Mouse (Mus musculus): ENCODE measurements at regions not wholly inside any gene's neighbourhood (a gene's known extent, or its start where the extent isn't known, plus 50 kb on each side); places are given as distances from the start of the nearest gene placed in this dataset.

GRCm38 (mm10) chr6:51039486-51040180 lies 385.4 kb upstream of the Npvf start:
- peaks cover 21% of the 10 kb centered on the region for H3K4me1 ChIP-seq (ENCODE audit: insufficient read depth, low read length)
- peak; percentile 21; the same call in 1 of the 2 replicates for ATAC-seq (ENCODE audit: low FRiP score, low TSS enrichment)
- peak overlapping the region; percentile 44 for H3K4me2 ChIP-seq (replicated peaks; ENCODE audit: low read depth, low read length)
- peak overlapping the region; percentile 12; the same call in 1 of the 2 replicates for H3K4me3 ChIP-seq (ENCODE audit: low read length)
- H3K36me3 ChIP-seq (ENCODE audit: insufficient read depth, low read length) = no peaks in the 10 kb centered on the region
- no peaks in the 10 kb centered on the region for H3K9me3 ChIP-seq (ENCODE audit: low read length)
- WGBS = 20% methylated on average over 20 of the region's 20 CpGs
- H3K27me3 ChIP-seq (ENCODE audit: insufficient read depth, low read length) = no peaks in the 10 kb centered on the region
- peak overlapping the region; percentile 66 for H3K27ac ChIP-seq (ENCODE audit: low read length)
- 0 out of 2 replicates have a peak overlapping the region, but pooled peaks have one; percentile 11 for H3K9ac ChIP-seq (replicated peaks; ENCODE audit: low read length)

- no peak overlapping the region for H3K4me2 ChIP-seq (replicated peaks; ENCODE audit: low read depth, low read length)
- 87% methylated on average over 7 of the region's 7 CpGs for WGBS
- H3K9ac ChIP-seq (replicated peaks; ENCODE audit: low read length) = no peak overlapping the region
- H3K27me3 ChIP-seq (ENCODE audit: insufficient read depth, low read length) = no peaks in the 10 kb centered on the region
- no peak for ATAC-seq (ENCODE audit: low FRiP score, low TSS enrichment)
- H3K4me3 ChIP-seq (ENCODE audit: low read length) = no peak overlapping the region
- peaks cover 7% of the 10 kb centered on the region for H3K4me1 ChIP-seq (ENCODE audit: insufficient read depth, low read length)
- no peak overlapping the region for H3K27ac ChIP-seq (ENCODE audit: low read length)
- H3K9me3 ChIP-seq (ENCODE audit: low read length) = no peaks in the 10 kb centered on the region
- H3K36me3 ChIP-seq (ENCODE audit: insufficient read depth, low read length) = no peaks in the 10 kb centered on the region
Measured at GRCm38 (mm10) chr6:51043970-51044369, 388.5 kb upstream of the Nfe2l3 start.

- Histone ChIP-seq H3K4me1 (ENCODE audit: insufficient read depth, low read length) (no peaks in the 10 kb centered on the region; the same call in 1 of the 2 replicates), H3K9ac (replicated peaks; ENCODE audit: low read length) (no peak overlapping the region), H3K27ac (ENCODE audit: low read length) (no peak overlapping the region), H3K9me3 (ENCODE audit: low read length) (no peaks in the 10 kb centered on the region), H3K4me2 (replicated peaks; ENCODE audit: low read depth, low read length) (no peak overlapping the region), H3K27me3 (ENCODE audit: insufficient read depth, low read length) (no peaks in the 10 kb centered on the region), H3K36me3 (ENCODE audit: insufficient read depth, low read length) (no peaks in the 10 kb centered on the region), H3K4me3 (ENCODE audit: low read length) (no peak overlapping the region)
- peak; percentile 51; the same call in 1 of the 2 replicates for ATAC-seq (ENCODE audit: low FRiP score, low TSS enrichment)
- WGBS = 61% methylated on average over 14 of the region's 14 CpGs
Measured at GRCm38 (mm10) chr6:51044873-51045272, 387.6 kb upstream of the Nfe2l3 start.

- Histone ChIP-seq H3K4me1 (ENCODE audit: insufficient read depth, low read length) (0 out of 2 replicates have a peak, but pooled peaks cover 3% of the 10 kb centered on the region), H3K27ac (ENCODE audit: low read length) (no peak overlapping the region), H3K9ac (replicated peaks; ENCODE audit: low read length) (no peak overlapping the region), H3K4me2 (replicated peaks; ENCODE audit: low read depth, low read length) (no peak overlapping the region), H3K4me3 (ENCODE audit: low read length) (no peak overlapping the region), H3K27me3 (ENCODE audit: insufficient read depth, low read length) (no peaks in the 10 kb centered on the region), H3K9me3 (ENCODE audit: low read length) (no peaks in the 10 kb centered on the region), H3K36me3 (ENCODE audit: insufficient read depth, low read length) (no peaks in the 10 kb centered on the region)
- 45% methylated on average over 5 of the region's 5 CpGs for WGBS
- no peak for ATAC-seq (ENCODE audit: low FRiP score, low TSS enrichment)
Measured at GRCm38 (mm10) chr6:51052451-51052921, 380.0 kb upstream of the Nfe2l3 start.

- no peak for ATAC-seq (ENCODE audit: low FRiP score, low TSS enrichment)
- no peak overlapping the region for H3K27ac ChIP-seq (ENCODE audit: low read length)
- 68% methylated on average over 7 of the region's 7 CpGs for WGBS
- no peak overlapping the region for H3K9ac ChIP-seq (replicated peaks; ENCODE audit: low read length)
- H3K4me1 ChIP-seq (ENCODE audit: insufficient read depth, low read length) = peaks cover 15% of the 10 kb centered on the region
- H3K36me3 ChIP-seq (ENCODE audit: insufficient read depth, low read length) = no peaks in the 10 kb centered on the region
- no peaks in the 10 kb centered on the region for H3K9me3 ChIP-seq (ENCODE audit: low read length)
- H3K27me3 ChIP-seq (ENCODE audit: insufficient read depth, low read length) = no peaks in the 10 kb centered on the region
- H3K4me3 ChIP-seq (ENCODE audit: low read length) = no peak overlapping the region
- no peak overlapping the region for H3K4me2 ChIP-seq (replicated peaks; ENCODE audit: low read depth, low read length)
Measured at GRCm38 (mm10) chr6:51057229-51057628, 375.2 kb upstream of the Nfe2l3 start.

GRCm38 (mm10) chr6:51059923-51060847 lies 372.3 kb upstream of the Nfe2l3 start:
- peak overlapping the region; percentile 39; the same call in 1 of the 2 replicates for H3K9ac ChIP-seq (replicated peaks; ENCODE audit: low read length)
- H3K27me3 ChIP-seq (ENCODE audit: insufficient read depth, low read length) = no peaks in the 10 kb centered on the region
- 60% methylated on average over 7 of the region's 7 CpGs for WGBS
- peaks cover 12% of the 10 kb centered on the region for H3K4me1 ChIP-seq (ENCODE audit: insufficient read depth, low read length)
- no peaks in the 10 kb centered on the region for H3K36me3 ChIP-seq (ENCODE audit: insufficient read depth, low read length)
- no peaks in the 10 kb centered on the region for H3K9me3 ChIP-seq (ENCODE audit: low read length)
- H3K4me2 ChIP-seq (replicated peaks; ENCODE audit: low read depth, low read length) = no peak overlapping the region; the same call in 1 of the 2 replicates
- peak overlapping the region; percentile 43; the same call in 1 of the 2 replicates for H3K27ac ChIP-seq (ENCODE audit: low read length)
- 0 out of 2 replicates have a peak, but pooled peaks have one; percentile 19 for ATAC-seq (ENCODE audit: low FRiP score, low TSS enrichment)
- H3K4me3 ChIP-seq (ENCODE audit: low read length) = no peak overlapping the region

- ATAC-seq (ENCODE audit: low FRiP score, low TSS enrichment) = peak; percentile 63; the same call in 1 of the 2 replicates
- H3K9me3 ChIP-seq (ENCODE audit: low read length) = no peaks in the 10 kb centered on the region
- no peaks in the 10 kb centered on the region for H3K36me3 ChIP-seq (ENCODE audit: insufficient read depth, low read length)
- peak overlapping the region; percentile 43; the same call in 1 of the 2 replicates for H3K27ac ChIP-seq (ENCODE audit: low read length)
- H3K9ac ChIP-seq (replicated peaks; ENCODE audit: low read length) = peak overlapping the region; percentile 39
- H3K4me1 ChIP-seq (ENCODE audit: insufficient read depth, low read length) = peaks cover 18% of the 10 kb centered on the region
- H3K4me3 ChIP-seq (ENCODE audit: low read length) = 0 out of 2 replicates have a peak overlapping the region, but pooled peaks have one; percentile 7
- no peaks in the 10 kb centered on the region for H3K27me3 ChIP-seq (ENCODE audit: insufficient read depth, low read length)
- WGBS = 31% methylated on average over 17 of the region's 17 CpGs
- H3K4me2 ChIP-seq (replicated peaks; ENCODE audit: low read depth, low read length) = peak overlapping the region; percentile 24; the same call in 1 of the 2 replicates
Measured at GRCm38 (mm10) chr6:51060848-51061535, 371.5 kb upstream of the Nfe2l3 start.

- Histone ChIP-seq H3K4me3 (ENCODE audit: low read length) (no peak overlapping the region), H3K9ac (replicated peaks; ENCODE audit: low read length) (no peak overlapping the region), H3K36me3 (ENCODE audit: insufficient read depth, low read length) (no peaks in the 10 kb centered on the region), H3K27ac (ENCODE audit: low read length) (no peak overlapping the region), H3K4me2 (replicated peaks; ENCODE audit: low read depth, low read length) (no peak overlapping the region), H3K4me1 (ENCODE audit: insufficient read depth, low read length) (peaks cover 24% of the 10 kb centered on the region), H3K9me3 (ENCODE audit: low read length) (no peaks in the 10 kb centered on the region), H3K27me3 (ENCODE audit: insufficient read depth, low read length) (no peaks in the 10 kb centered on the region)
- no peak for ATAC-seq (ENCODE audit: low FRiP score, low TSS enrichment)
- WGBS = 34% methylated on average over 6 of the region's 6 CpGs
Measured at GRCm38 (mm10) chr6:51065156-51065555, 367.3 kb upstream of the Nfe2l3 start.

- H3K27ac ChIP-seq (ENCODE audit: low read length) = no peak overlapping the region
- H3K27me3 ChIP-seq (ENCODE audit: insufficient read depth, low read length) = no peaks in the 10 kb centered on the region
- no peak overlapping the region for H3K4me3 ChIP-seq (ENCODE audit: low read length)
- no peaks in the 10 kb centered on the region for H3K36me3 ChIP-seq (ENCODE audit: insufficient read depth, low read length)
- 91% methylated on average over 11 of the region's 11 CpGs for WGBS
- no peaks in the 10 kb centered on the region for H3K9me3 ChIP-seq (ENCODE audit: low read length)
- no peak overlapping the region for H3K9ac ChIP-seq (replicated peaks; ENCODE audit: low read length)
- peaks cover 17% of the 10 kb centered on the region for H3K4me1 ChIP-seq (ENCODE audit: insufficient read depth, low read length)
- H3K4me2 ChIP-seq (replicated peaks; ENCODE audit: low read depth, low read length) = no peak overlapping the region
- no peak for ATAC-seq (ENCODE audit: low FRiP score, low TSS enrichment)
Measured at GRCm38 (mm10) chr6:51067332-51067731, 365.1 kb upstream of the Nfe2l3 start.
